Mouse (Mus musculus) lung, postnatal 0 days (tissue): ENCODE data around the gene Ncs1.

Source experiments
- CTCF ChIP-seq: IDR thresholded peaks from 2 replicates; pipeline ENCODE4 v1.5.1; 2016; ENCODE audit warnings: antibody characterized with exemption, mild to moderate bottlenecking
- EP300 ChIP-seq: IDR thresholded peaks from 2 replicates; pipeline ENCODE4 v1.6.1; 2016; ENCODE audit warnings: antibody characterized with exemption, mild to moderate bottlenecking, control low read depth

- TF ChIP-seq CTCF (no peak), EP300 (no peak)
These were observed 43.3 kb upstream of the Ncs1 start for GRCm38 (mm10) chr2:31202357-31202756.
